8 mouse cellular contexts compared by ENCODE assay signal in genomic region chr15:89212495-89212894, GRCm38 (mm10). TPM values are rescaled to one million over a fixed set of nuclear protein-coding genes. Genes with fewer than 3 reads are reported as not detected.
DNase-seq lines count a peak whose midpoint lies in the region; ATAC-seq and TF ChIP-seq lines count a peak whose summit lies in the region.

No protein-coding gene starts in this region.

- H3K27ac ChIP-seq in gastrocnemius, adult 2 months, result peak overlapping the region; percentile 99
- H3K27ac ChIP-seq in forebrain, embryonic 15.5 days (replicated peaks), result peak overlapping the region; percentile 87; the same call in 1 of the 2 replicates
- peak overlapping the region; percentile 95 for H3K27ac ChIP-seq in liver, embryonic 16.5 days (ENCODE audit: low read length)

- DNase-seq in gastrocnemius, adult 2 months, result no peak
- no peak for DNase-seq in gastrocnemius, postnatal 4 days (ENCODE audit: low spot score in 2 of 2)
- DNase-seq in thymus, postnatal 0 days (ENCODE audit: low spot score), result no peak
- no peak for DNase-seq in urinary bladder, postnatal 25 days (ENCODE audit: low spot score)
- DNase-seq in urinary bladder, adult 18-20 months (ENCODE audit: low spot score in 2 of 2), result no peak

- TF ChIP-seq CTCF in gastrocnemius, adult 2 months (IDR thresholded peaks at IDR 0.05), result no peak
- no peak for TF ChIP-seq CTCF in E14TG2a.4 (conservative IDR thresholded peaks at IDR 0.05; ENCODE audit: low read length)

- peaks cover 7% of the 10 kb centered on the region; the same call in 1 of the 2 replicates for H3K27me3 ChIP-seq in E14TG2a.4 (ENCODE audit: insufficient read depth, low read length)
- H3K27me3 ChIP-seq in forebrain, embryonic 15.5 days, result no peaks in the 10 kb centered on the region
- no peaks in the 10 kb centered on the region for H3K27me3 ChIP-seq in liver, embryonic 16.5 days (ENCODE audit: control insufficient read depth, insufficient read depth, low read depth, low read length)

- peaks cover 12% of the 10 kb centered on the region; the same call in 1 of the 2 replicates for H3K36me3 ChIP-seq in E14TG2a.4 (ENCODE audit: insufficient read depth, low read length)
- peaks cover 14% of the 10 kb centered on the region for H3K36me3 ChIP-seq in forebrain, embryonic 15.5 days
- peaks cover 8% of the 10 kb centered on the region; the same call in 1 of the 2 replicates for H3K36me3 ChIP-seq in liver, embryonic 16.5 days (ENCODE audit: control insufficient read depth, insufficient read depth)

- H3K9ac ChIP-seq in forebrain, embryonic 15.5 days (replicated peaks), result peak overlapping the region; percentile 99
- H3K9ac ChIP-seq in liver, embryonic 16.5 days (ENCODE audit: low read depth, low read length), result peak overlapping the region; percentile 100

- peak overlapping the region; percentile 100 for H3K4me3 ChIP-seq in gastrocnemius, adult 2 months
- peak overlapping the region; percentile 96; the same call in 1 of the 2 replicates for H3K4me3 ChIP-seq in E14TG2a.4 (replicated peaks; ENCODE audit: low read length)
- H3K4me3 ChIP-seq in forebrain, embryonic 15.5 days, result peak overlapping the region; percentile 87
- peak overlapping the region; percentile 98 for H3K4me3 ChIP-seq in liver, embryonic 16.5 days (ENCODE audit: low read depth, low read length)

- H3K9me3 ChIP-seq in E14TG2a.4 (ENCODE audit: low read length), result no peaks in the 10 kb centered on the region
- H3K9me3 ChIP-seq in forebrain, embryonic 15.5 days, result no peaks in the 10 kb centered on the region
- no peaks in the 10 kb centered on the region for H3K9me3 ChIP-seq in liver, embryonic 16.5 days (replicated peaks; ENCODE audit: control insufficient read depth, low read length)

- no peak for ATAC-seq in forebrain, embryonic 15.5 days (replicated peaks)
- ATAC-seq in liver, embryonic 16.5 days (ENCODE audit: low read depth), result no peak

- H3K4me2 ChIP-seq in forebrain, embryonic 15.5 days (replicated peaks), result peak overlapping the region; percentile 79
- peak overlapping the region; percentile 71 for H3K4me2 ChIP-seq in liver, embryonic 16.5 days (ENCODE audit: low read depth, low read length)

- H3K4me1 ChIP-seq in E14TG2a.4 (replicated peaks; ENCODE audit: low read depth, low read length), result peaks cover 22% of the 10 kb centered on the region
- peaks cover 33% of the 10 kb centered on the region for H3K4me1 ChIP-seq in forebrain, embryonic 15.5 days
- H3K4me1 ChIP-seq in liver, embryonic 16.5 days (ENCODE audit: control insufficient read depth, low read depth, low read length), result peaks cover 42% of the 10 kb centered on the region

- WGBS in forebrain, embryonic 15.5 days, result 43% methylated on average over 6 of the region's 6 CpGs
- 50% methylated on average over 6 of the region's 6 CpGs for WGBS in liver, embryonic 16.5 days (ENCODE audit: insufficient replicate concordance)

- intact Hi-C loops in gastrocnemius, adult 2 months (cut with DNase I), result loop anchor here (5.0 to 10.0 kb wide), 3 partner anchors 85 to 388 kb away; partner anchors contain the start of genes Hdac10 and Trabd

RNA-seq across cellular contexts. Expression of gene Ppp6r2, which starts 1.1 kb away (rescaled TPM):
- total RNA-seq in gastrocnemius, adult 2 months (2021), result 10 to 100 TPM; 90.7 to 94.1 TPM
- 10 to 100 TPM; 64.2 to 70.0 TPM for total RNA-seq in gastrocnemius, postnatal 4 days (2021)
- polyA plus RNA-seq in forebrain, embryonic 15.5 days (2015; fragmentation: Nextera tagmentation; extraction: Ambion mirVana), result 79.8 and 83.6 TPM in 2 replicates
- 15.5 and 16.4 TPM in 2 replicates for polyA plus RNA-seq in liver, embryonic 16.5 days (2015; fragmentation: Nextera tagmentation; extraction: Ambion mirVana)
- 30.8 and 38.2 TPM in 2 replicates for polyA plus RNA-seq in thymus, postnatal 0 days (2015; fragmentation: Nextera tagmentation; extraction: Ambion mirVana)

RNA-seq across cellular contexts. Expression of gene Dennd6b, which starts 16.2 kb away (rescaled TPM):
- 10 to 100 TPM in 1 of 2 experiments, 1 to 10 TPM in 1; 8.9 to 10.9 TPM for total RNA-seq in gastrocnemius, adult 2 months (2021)
- 1 to 10 TPM; 7.9 to 9.0 TPM for total RNA-seq in gastrocnemius, postnatal 4 days (2021)
- polyA plus RNA-seq in forebrain, embryonic 15.5 days (2015; fragmentation: Nextera tagmentation; extraction: Ambion mirVana), result 58.5 and 62.2 TPM in 2 replicates
- 2.7 and 3.8 TPM in 2 replicates for polyA plus RNA-seq in liver, embryonic 16.5 days (2015; fragmentation: Nextera tagmentation; extraction: Ambion mirVana)
- polyA plus RNA-seq in thymus, postnatal 0 days (2015; fragmentation: Nextera tagmentation; extraction: Ambion mirVana), result 13.5 and 14.2 TPM in 2 replicates

RNA-seq across cellular contexts. Expression of gene Plxnb2, which starts 31.9 kb away (rescaled TPM):
- total RNA-seq in gastrocnemius, adult 2 months (2021), result 1 to 10 TPM; 8.3 to 8.7 TPM
- total RNA-seq in gastrocnemius, postnatal 4 days (2021), result 10 to 100 TPM; 81.0 to 84.7 TPM
- 113 and 118 TPM in 2 replicates for polyA plus RNA-seq in forebrain, embryonic 15.5 days (2015; fragmentation: Nextera tagmentation; extraction: Ambion mirVana)
- 26.2 and 31.9 TPM in 2 replicates for polyA plus RNA-seq in liver, embryonic 16.5 days (2015; fragmentation: Nextera tagmentation; extraction: Ambion mirVana)
- 19.0 and 19.4 TPM in 2 replicates for polyA plus RNA-seq in thymus, postnatal 0 days (2015; fragmentation: Nextera tagmentation; extraction: Ambion mirVana)
